Mouse (Mus musculus) kidney, adult 18-20 months (tissue): ENCODE results near the gene BC117090.
"Not testable (repeated sequence)": the region's sequence is repeated elsewhere in the genome, so short reads cannot be mapped to it uniquely, and the experiment has no call there.

Source experiments
- DNase-seq: peaks from one replicate; pipeline ENCODE4 v3.0.0; 2021

The BC117090 gene

DNA sequence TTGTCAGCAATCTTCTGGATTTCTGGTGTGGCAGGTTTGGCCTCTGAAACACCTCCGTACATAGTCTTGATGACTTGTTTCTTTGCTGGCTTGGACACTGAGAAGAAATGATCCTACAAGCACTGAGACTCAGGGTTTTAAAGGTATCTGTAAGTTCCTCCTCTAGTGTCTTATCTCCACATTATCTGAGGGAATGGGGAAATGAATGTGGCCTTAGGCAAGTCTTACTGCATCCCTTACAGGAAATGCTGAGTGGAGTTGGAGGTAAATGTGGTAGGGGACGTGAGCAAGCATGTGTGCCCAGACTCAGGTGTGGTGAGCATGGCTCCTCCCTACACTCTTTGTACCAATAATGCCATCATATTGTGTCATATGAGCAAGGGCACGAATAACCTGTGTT, at the start of gene BC117090:
Gene BC117090 (minus strand): TSS at position 101 of the 400 bp plus-strand sequence.
- no peak for DNase-seq

DNA sequence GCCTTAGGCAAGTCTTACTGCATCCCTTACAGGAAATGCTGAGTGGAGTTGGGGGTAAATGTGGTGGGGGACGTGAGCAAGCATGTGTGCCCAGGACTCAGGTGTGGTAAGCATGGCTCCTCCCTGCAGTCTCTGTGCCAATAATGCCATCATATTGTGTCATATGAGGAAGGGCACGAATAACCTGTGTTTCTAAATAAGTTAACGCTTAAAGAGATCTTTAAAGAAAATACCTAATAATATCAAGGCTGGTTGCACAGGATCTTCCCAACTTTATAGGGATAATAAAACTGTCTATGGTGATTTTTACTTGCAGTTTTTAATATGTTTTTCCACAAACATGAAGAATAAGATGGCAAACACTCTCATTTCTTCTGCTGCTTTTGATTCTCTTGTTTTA, 33.5 kb upstream of the BC117090 start, which contains the start of gene BC100530:
Gene BC100530 (minus strand): TSS at position 101 of the 400 bp plus-strand sequence.
- not testable (repeated sequence) for DNase-seq

DNA sequence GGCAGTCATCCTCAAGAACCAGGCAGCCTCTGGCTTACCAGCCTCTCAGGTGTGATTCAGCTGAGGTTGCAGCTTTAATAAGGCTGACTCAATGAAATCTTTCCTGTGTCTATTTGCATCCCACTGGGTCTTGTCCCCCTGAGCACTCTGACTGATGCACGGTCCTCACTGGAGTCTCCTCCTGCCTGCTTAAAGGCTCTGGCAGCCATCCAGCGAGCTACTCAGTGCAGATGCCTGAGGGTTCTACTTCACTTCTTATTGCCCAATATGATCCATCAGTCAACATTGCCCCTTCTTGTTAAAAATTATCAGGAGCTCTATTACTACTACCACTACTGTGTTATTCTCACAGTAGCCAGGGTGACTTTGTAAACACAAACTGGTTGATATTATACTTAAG, 3.0 kb upstream of the BC117090 start:
- no peak for DNase-seq

DNA sequence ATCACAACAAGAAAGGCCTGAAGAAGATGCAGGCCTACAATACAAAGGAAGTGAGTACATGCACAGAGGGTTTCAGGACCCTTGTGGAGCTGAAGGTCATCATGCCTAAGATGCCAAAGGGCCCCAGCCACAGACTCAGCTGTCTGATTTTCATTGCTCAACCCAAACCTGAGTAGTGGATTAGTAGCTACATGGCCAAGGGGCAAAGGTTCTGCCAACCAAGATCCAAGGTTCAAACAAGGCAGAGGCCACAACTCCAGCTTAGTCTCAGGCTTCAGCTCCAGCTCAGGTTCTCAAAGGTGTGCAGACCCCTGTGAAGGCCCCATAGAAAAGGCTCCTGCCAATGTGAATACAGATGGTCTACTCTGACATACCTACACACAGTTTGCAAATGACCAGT, 14.8 kb downstream of the BC117090 start:
- DNase-seq, result no peak

DNA sequence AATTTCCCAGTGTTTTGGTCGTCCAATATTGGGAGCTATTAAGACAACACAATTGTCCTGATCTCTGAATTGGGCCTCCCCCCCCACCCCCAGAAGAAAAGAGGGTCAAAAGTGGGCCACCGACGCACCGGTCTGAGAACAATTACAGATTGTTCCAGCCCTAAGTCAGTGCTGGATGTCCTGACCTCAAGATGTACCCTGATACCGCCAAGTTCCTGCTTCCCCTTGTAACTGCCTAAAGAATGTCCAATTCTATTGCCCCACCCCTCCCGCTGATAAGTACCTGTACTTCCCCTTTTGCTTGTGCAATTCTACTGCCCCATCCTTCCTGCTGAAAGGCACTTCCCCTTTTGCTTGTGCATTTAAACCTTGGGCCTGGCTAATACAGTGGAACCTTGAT, 18.0 kb downstream of the BC117090 start:
- not testable (repeated sequence) for DNase-seq

DNA sequence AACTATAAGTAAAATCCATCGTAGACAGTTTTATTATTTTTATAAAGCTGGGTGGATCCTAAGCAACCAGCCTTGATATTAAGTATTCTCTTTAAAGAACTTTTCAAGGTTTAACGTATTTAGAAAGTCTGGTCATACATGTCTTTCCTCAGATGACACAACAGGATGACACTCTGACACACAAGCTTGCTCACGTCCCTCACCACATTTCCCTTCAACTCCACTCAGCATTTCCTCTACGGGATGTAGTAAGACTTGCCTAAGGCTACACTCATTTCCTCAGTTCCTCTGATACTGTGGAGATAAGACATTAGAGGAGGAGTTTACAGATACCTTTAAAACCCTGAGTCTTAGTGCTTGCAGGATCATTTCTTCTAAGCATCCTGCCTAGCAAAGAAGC, 26.5 kb downstream of the BC117090 start:
- no peak for DNase-seq

DNA sequence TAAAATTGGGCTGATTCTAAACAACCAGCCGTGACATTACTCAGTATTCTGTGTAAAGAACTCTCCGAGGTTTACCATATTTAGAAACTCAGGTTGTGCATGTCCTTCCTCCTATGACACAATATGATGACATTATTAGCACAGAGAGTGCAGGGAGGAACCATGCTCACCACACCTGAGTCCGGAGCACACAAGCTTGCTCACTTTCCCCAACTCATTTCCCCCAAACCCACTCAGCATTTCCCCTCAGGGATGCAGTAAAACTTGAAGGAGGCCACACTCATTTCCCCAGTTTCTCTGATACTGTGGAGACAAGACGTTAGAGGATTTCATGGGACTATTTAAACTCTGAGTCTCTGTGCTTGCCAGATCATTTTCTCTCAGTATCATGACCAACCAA, 45.0 kb downstream of the BC117090 start:
- no peak for DNase-seq

DNA sequence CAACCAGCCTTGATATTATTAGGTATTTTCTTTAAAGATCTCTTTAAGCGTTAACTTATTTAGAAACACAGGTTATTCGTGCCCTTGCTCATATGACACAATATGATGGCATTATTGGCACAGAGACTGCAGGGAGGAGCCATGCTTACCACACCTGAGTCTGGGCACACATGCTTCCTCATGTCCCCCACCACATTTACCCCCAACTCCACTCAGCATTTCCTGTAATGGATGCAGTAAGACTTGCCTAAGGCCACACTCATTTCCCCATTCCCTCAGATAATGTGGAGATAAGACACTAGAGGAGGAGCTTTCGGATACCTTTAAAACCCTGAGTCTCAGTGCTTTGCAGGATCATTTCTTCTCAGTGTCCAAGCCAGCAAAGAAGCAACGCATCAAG, 57.3 kb downstream of the BC117090 start, which contains the start of gene Stfa1:
Gene Stfa1 (plus strand): TSS at position 156 of the 400 bp plus-strand sequence.
- not testable (repeated sequence) for DNase-seq
